Mouse (Mus musculus): ENCODE results near the gene Scd3. TPM values are rescaled to one million over a fixed set of nuclear protein-coding genes. Genes with fewer than 3 reads are reported as not detected.

The Scd3 gene
- not detected for polyA plus RNA-seq (2014; fragmentation: Illumina TruSeq; extraction: RNeasy Lipid Tissue Mini Kit (QIAGEN cat#74804); ENCODE audit: low read depth, low replicate concordance)

DNA sequence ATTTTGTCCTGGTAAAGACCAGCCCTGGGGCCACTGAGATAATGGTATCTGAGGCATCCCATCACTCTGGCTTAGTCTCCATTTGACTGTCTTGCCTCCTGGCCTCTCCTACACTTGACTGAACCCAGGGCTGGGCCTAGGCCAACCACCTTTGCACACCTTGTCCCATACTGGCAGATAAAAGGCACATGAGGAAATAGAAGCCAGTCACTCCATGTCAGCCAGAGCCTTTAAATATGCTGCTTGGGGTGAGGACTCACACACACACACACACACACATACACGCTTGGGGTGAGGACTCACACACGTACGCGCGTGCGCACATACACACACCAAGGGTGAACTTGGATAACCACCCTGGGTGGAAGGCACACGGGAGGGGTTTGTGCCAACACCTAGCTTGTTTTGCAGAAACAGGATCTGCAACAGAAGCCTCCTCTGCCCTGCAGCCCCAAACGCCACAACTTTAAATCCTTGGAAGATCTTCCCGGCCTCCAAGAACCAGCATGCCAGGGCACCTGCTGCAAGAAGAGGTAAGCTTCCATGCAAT, at the start of gene Scd3:
Gene Scd3 (plus strand): TSS at position 255 of the 550 bp plus-strand sequence.

DNA sequence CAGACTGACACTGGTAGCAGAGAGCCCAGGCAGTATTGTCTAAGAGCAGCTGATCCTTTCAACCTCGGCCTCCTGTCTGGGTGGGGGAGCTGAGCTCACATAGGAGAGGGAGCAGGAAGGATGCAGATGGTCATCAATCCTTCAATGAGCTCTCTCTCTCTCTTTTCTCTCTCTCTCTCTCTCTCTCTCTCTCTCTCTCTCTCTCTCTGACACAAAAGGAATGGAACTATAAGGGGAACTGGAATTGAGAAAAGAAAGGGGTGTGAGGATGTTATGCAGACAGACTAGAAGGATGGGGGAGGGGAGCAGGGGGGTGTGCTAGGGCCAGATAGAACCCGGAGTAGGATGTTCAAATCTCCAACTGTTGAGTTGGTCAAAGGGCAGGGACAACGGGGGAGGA, 10.7 kb upstream of the Scd3 start, which contains the start of gene Pkd2l1:
Gene Pkd2l1 (minus strand): TSS at position 101 of the 400 bp plus-strand sequence.

DNA sequence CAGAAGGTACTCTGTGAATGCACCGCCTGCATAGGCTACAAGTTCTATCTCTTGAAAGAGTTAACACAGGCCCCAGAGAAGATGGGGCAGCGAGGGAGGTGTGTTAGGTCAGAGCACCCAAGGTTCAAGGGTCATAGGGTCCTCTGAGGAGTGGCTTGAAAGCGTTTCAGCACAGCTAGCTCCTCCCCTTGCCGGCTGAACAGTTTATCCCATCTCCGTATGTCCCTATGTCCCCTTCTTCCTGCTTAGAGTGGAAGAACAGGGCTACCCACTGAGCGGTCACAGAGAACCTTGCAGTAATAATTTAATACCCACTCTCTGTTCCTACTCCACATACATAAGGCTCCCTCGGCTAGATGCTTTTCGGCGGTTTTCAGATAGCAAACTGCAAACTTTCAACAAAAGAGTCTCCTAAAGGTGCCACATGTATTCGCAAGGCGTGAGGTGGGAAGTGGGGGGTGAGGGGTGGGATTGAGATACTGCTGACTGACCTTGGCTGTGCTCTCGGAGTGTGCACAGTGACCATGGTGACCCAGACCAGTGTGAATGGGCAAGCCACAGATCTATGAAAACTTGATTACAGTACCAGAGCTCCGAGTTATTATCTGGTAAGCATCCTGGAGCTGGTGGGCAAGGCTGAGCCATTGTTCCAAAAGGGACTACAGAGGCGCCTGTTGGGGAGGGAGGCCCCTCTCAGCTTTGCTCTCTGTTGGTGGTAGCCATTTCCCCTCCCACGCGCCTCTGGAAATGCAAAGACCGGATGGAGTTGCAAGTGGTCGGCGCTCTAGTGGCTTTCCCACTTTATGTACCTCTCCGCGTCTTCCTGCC, 90.1 kb downstream of the Scd3 start, which contains the start of gene Scd2:
Gene Scd2 (plus strand): TSS at position 734 of the 828 bp plus-strand sequence.

Other genes starting within 250 kb of the Scd3 start
- 2.0 TPM for gene Cpn1, start 216.7 kb upstream of the Scd3 start, polyA plus RNA-seq (2014; fragmentation: Illumina TruSeq; extraction: RNeasy Lipid Tissue Mini Kit (QIAGEN cat#74804); ENCODE audit: low read depth, low replicate concordance)
- 0.95 TPM for gene Cyp2c23, start 174.1 kb upstream of the Scd3 start, polyA plus RNA-seq (2014; fragmentation: Illumina TruSeq; extraction: RNeasy Lipid Tissue Mini Kit (QIAGEN cat#74804); ENCODE audit: low read depth, low replicate concordance)
- gene Erlin1, start 133.5 kb upstream of the Scd3 start, polyA plus RNA-seq (2014; fragmentation: Illumina TruSeq; extraction: RNeasy Lipid Tissue Mini Kit (QIAGEN cat#74804); ENCODE audit: low read depth, low replicate concordance): 105 TPM
- gene Chuk, start 95.8 kb upstream of the Scd3 start, polyA plus RNA-seq (2014; fragmentation: Illumina TruSeq; extraction: RNeasy Lipid Tissue Mini Kit (QIAGEN cat#74804); ENCODE audit: low read depth, low replicate concordance): 260 TPM
- 7.6 TPM for gene Cwf19l1, start 67.4 kb upstream of the Scd3 start, polyA plus RNA-seq (2014; fragmentation: Illumina TruSeq; extraction: RNeasy Lipid Tissue Mini Kit (QIAGEN cat#74804); ENCODE audit: low read depth, low replicate concordance)
- gene Bloc1s2, start 56.8 kb upstream of the Scd3 start, polyA plus RNA-seq (2014; fragmentation: Illumina TruSeq; extraction: RNeasy Lipid Tissue Mini Kit (QIAGEN cat#74804); ENCODE audit: low read depth, low replicate concordance): 55.8 TPM
- not detected for gene Pkd2l1, start 10.8 kb upstream of the Scd3 start, polyA plus RNA-seq (2014; fragmentation: Illumina TruSeq; extraction: RNeasy Lipid Tissue Mini Kit (QIAGEN cat#74804); ENCODE audit: low read depth, low replicate concordance)
- 414 TPM for gene Scd2, start 90.4 kb downstream of the Scd3 start, polyA plus RNA-seq (2014; fragmentation: Illumina TruSeq; extraction: RNeasy Lipid Tissue Mini Kit (QIAGEN cat#74804); ENCODE audit: low read depth, low replicate concordance)
- gene Scd4, start 129.8 kb downstream of the Scd3 start, polyA plus RNA-seq (2014; fragmentation: Illumina TruSeq; extraction: RNeasy Lipid Tissue Mini Kit (QIAGEN cat#74804); ENCODE audit: low read depth, low replicate concordance): 1.3 TPM
- 175 TPM for gene Scd1, start 204.6 kb downstream of the Scd3 start, polyA plus RNA-seq (2014; fragmentation: Illumina TruSeq; extraction: RNeasy Lipid Tissue Mini Kit (QIAGEN cat#74804); ENCODE audit: low read depth, low replicate concordance)

All from sigmoid colon, adult 10 weeks (tissue).